Mouse (Mus musculus) erythroblast, embryonic 14.5 days (primary cell): Measurements from ENCODE around the gene Dmtf1.

Source experiments
- GATA1 ChIP-seq: IDR thresholded peaks from 2 replicates; pipeline ENCODE4 v1.6.1; 2012; ENCODE audit warnings: low read length, inconsistent platforms, mixed read lengths
- TAL1 ChIP-seq: IDR thresholded peaks from 3 replicates; pipeline ENCODE4 v1.6.1; 2012; ENCODE audit warnings: low read length, inconsistent platforms, mixed read lengths

DNA sequence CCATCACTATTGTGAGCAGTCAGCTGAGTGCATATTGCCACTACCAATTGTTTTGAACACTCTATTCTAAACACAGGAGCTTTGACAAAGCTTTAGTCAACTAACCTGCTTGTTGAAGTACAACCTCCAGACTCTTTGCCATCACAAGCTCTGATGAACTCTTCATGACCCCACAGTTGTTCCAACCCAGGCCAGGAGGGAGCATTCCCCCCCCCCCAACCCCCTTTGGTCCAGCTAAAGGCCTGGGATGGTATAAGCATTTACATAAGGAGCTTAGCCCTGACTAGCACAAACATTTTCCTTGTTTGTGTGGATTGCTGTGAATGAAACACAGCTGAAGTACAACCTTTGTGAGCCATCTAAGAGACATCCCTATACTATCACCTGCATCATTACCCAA lies 4.8 kb downstream of the Dmtf1 start:
- TF ChIP-seq GATA1, result no peak
- TF ChIP-seq TAL1, result no peak
